In the genomic region with DNA sequence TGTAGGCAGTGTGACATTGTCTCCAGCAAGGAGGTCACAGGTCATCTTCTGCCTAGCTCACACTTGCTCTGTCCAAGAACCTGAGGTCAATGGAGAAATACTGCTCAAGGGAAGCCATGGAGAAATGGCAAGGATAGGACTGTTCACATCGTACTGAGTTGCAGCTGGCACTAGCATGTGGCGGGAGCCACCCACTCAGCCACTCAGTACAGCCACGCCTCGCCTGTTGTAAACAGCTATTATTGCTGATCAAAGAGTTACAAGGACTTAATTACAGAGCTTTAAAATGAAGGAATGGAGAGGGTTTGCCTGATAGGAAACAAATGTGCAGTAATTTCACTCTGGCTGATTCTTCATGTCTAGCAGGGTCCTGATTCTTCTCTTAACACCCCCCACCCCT, we compare ENCODE assay signal across 29 mouse cellular contexts.
A peak's percentile ranks its signal among the peaks of the same experiment; 100 is the strongest.
DNase-seq lines count a peak whose midpoint lies in the region; ATAC-seq lines count a peak whose summit lies in the region.
"Had no signal": no experiment of that assay in that cellular context is flagged by ENCODE, and none has a peak within 500 bp of the region (broad histone marks: within the 10 kb centered on the region; RNA-seq: fewer than 3 reads in every experiment).

No protein-coding gene starts in this region.

- ATAC-seq in forebrain, embryonic 12.5 days (ENCODE audit: low FRiP score): peak; percentile 61; the same call in 1 of the 2 replicates
- ATAC-seq in forebrain, embryonic 15.5 days (replicated peaks): peak; percentile 78
- ATAC-seq: inflammation-experienced regulatory T-cells, adult 6 months had no signal

- H3K4me1 ChIP-seq in forebrain, embryonic 12.5 days: peaks cover 6% of the 10 kb centered on the region; the same call in 1 of the 2 replicates
- peaks cover 17% of the 10 kb centered on the region for H3K4me1 ChIP-seq in forebrain, embryonic 10.5 days
- no peaks in the 10 kb centered on the region for H3K4me1 ChIP-seq in forebrain, embryonic 15.5 days
- H3K4me1 ChIP-seq: heart, embryonic 13.5 days; hindbrain, embryonic 15.5 days; limb, embryonic 15.5 days; neural tube, embryonic 15.5 days had no signal

- intact Hi-C loops in gastrocnemius, postnatal 14 days (cut with DNase I; ENCODE audit: low total_unique reads): no loop called here

- H3K4me3 ChIP-seq in forebrain, embryonic 12.5 days (replicated peaks): no peak overlapping the region
- no peak overlapping the region for H3K4me3 ChIP-seq in forebrain, embryonic 10.5 days
- no peak overlapping the region for H3K4me3 ChIP-seq in forebrain, embryonic 15.5 days
- H3K4me3 ChIP-seq: gastrocnemius, adult 2 months; heart, embryonic 13.5 days; hindbrain, embryonic 15.5 days; limb, embryonic 10.5 days; limb, embryonic 15.5 days; neural tube, embryonic 15.5 days had no signal

- H3K27me3 ChIP-seq in forebrain, embryonic 12.5 days: 0 out of 2 replicates have a peak, but pooled peaks cover 4% of the 10 kb centered on the region
- no peaks in the 10 kb centered on the region for H3K27me3 ChIP-seq in forebrain, embryonic 10.5 days (ENCODE audit: poor library complexity, severe bottlenecking)
- no peaks in the 10 kb centered on the region for H3K27me3 ChIP-seq in forebrain, embryonic 15.5 days
- H3K27me3 ChIP-seq: heart, embryonic 13.5 days; hindbrain, embryonic 15.5 days; limb, embryonic 15.5 days; neural tube, embryonic 15.5 days had no signal

- WGBS in forebrain, embryonic 12.5 days: 55% methylated on average over 4 of the region's 4 CpGs
- WGBS in forebrain, embryonic 10.5 days: 78% methylated on average over 4 of the region's 4 CpGs
- 53% methylated on average over 4 of the region's 4 CpGs for WGBS in forebrain, embryonic 15.5 days

- H3K9ac ChIP-seq in forebrain, embryonic 12.5 days: no peak overlapping the region
- H3K9ac ChIP-seq in forebrain, embryonic 15.5 days (replicated peaks): no peak overlapping the region
- H3K9ac ChIP-seq: heart, embryonic 13.5 days; hindbrain, embryonic 15.5 days; limb, embryonic 15.5 days; liver, embryonic 14.5 days; neural tube, embryonic 15.5 days had no signal

- no peak overlapping the region for H3K4me2 ChIP-seq in forebrain, embryonic 12.5 days
- no peak overlapping the region for H3K4me2 ChIP-seq in forebrain, embryonic 15.5 days (replicated peaks)
- H3K4me2 ChIP-seq: heart, embryonic 13.5 days; hindbrain, embryonic 15.5 days; limb, embryonic 15.5 days; neural tube, embryonic 15.5 days had no signal

- no peak for DNase-seq in forebrain, embryonic 10.5 days (ENCODE audit: extremely low spot score, low spot score)
- peak; percentile 10 for DNase-seq in ZHBTc4 (ENCODE audit: low read depth, low spot score)
- peak; percentile 54 for DNase-seq in layer of hippocampus, adult 9-11 months
- no peak for DNase-seq in gastrocnemius, postnatal 14 days
- DNase-seq in left cerebral cortex, adult 11 months (ENCODE audit: low spot score): no peak
- DNase-seq: adrenal gland, postnatal 14 days; cerebellum, adult 2 months; cerebellum, postnatal 14 days; gastrocnemius, adult 2 months; heart, postnatal 10 days; kidney, adult 11 months; kidney, postnatal 36 days; lung, adult 2 months; lung, postnatal 10 days; midbrain, embryonic 14.5 days; retina, postnatal 1 day; spleen, adult 18-20 months; thymus, postnatal 14 days had no signal

- no peaks in the 10 kb centered on the region for H3K36me3 ChIP-seq in forebrain, embryonic 12.5 days (replicated peaks)
- no peaks in the 10 kb centered on the region for H3K36me3 ChIP-seq in forebrain, embryonic 10.5 days (replicated peaks)
- no peaks in the 10 kb centered on the region for H3K36me3 ChIP-seq in forebrain, embryonic 15.5 days
- H3K36me3 ChIP-seq: G1E; heart, embryonic 13.5 days; hindbrain, embryonic 15.5 days; limb, embryonic 10.5 days; limb, embryonic 15.5 days; neural tube, embryonic 15.5 days had no signal

- no peak overlapping the region for H3K27ac ChIP-seq in forebrain, embryonic 12.5 days
- no peak overlapping the region for H3K27ac ChIP-seq in forebrain, embryonic 10.5 days
- no peak overlapping the region for H3K27ac ChIP-seq in forebrain, embryonic 15.5 days (replicated peaks)
- H3K27ac ChIP-seq: gastrocnemius, adult 2 months; heart, embryonic 13.5 days; hindbrain, embryonic 15.5 days; limb, embryonic 10.5 days; limb, embryonic 15.5 days; liver, embryonic 14.5 days; macrophage; neural tube, embryonic 15.5 days had no signal

- H3K9me3 ChIP-seq in forebrain, embryonic 12.5 days: no peaks in the 10 kb centered on the region
- H3K9me3 ChIP-seq in forebrain, embryonic 10.5 days: no peaks in the 10 kb centered on the region
- no peaks in the 10 kb centered on the region for H3K9me3 ChIP-seq in forebrain, embryonic 15.5 days
- H3K9me3 ChIP-seq: G1E; heart, embryonic 13.5 days; hindbrain, embryonic 15.5 days; limb, embryonic 10.5 days; limb, embryonic 15.5 days; neural tube, embryonic 15.5 days had no signal

Comparison
In these comparisons a context has a peak if more than half of its experiments do, and no peak if none do; other contexts are left out.
1. DNase-seq: peak in ZHBTc4 (single experiment) and layer of hippocampus, adult 9-11 months (single experiment); none in forebrain, embryonic 10.5 days (single experiment), gastrocnemius, postnatal 14 days (single experiment) and left cerebral cortex, adult 11 months (single experiment).